Mouse (Mus musculus) spleen, adult 2 months (tissue): ENCODE results near the gene Mdp1.
A peak's percentile ranks its signal among the peaks of the same experiment; 100 is the strongest.

Experiments
- CTCF ChIP-seq: fragments of 200-500 bp; IDR thresholded peaks from 2 replicates; pipeline ENCODE4 v1.5.1; 2011; ENCODE audit warnings: mild to moderate bottlenecking, inconsistent platforms; ENCODE audit not compliant: insufficient read depth, insufficient read length, insufficient replicate concordance; ENCODE audit errors: extremely low read depth
- POLR2A ChIP-seq: fragments of 200-500 bp; IDR thresholded peaks from 2 replicates; pipeline ENCODE4 v1.6.1; 2011; ENCODE audit warnings: low read depth, low read length, inconsistent platforms

GRCm38 (mm10) chr14:55659960-55660573, at the start of gene Mdp1:
- TF ChIP-seq CTCF (peak; percentile 19; the same call in 1 of the 2 replicates), POLR2A (peak; percentile 9; the same call in 1 of the 2 replicates)
